Mouse (Mus musculus) megakaryocyte progenitor cell, adult 5-6 weeks (primary cell): ENCODE measurements around the gene Ncs1. TPM values are rescaled to one million over a fixed set of nuclear protein-coding genes. Genes with fewer than 3 reads are reported as not detected.

Source experiments
- ATAC-seq: replicated peaks from 2 replicates; pipeline ENCODE4 v1.8.0; 2016; ENCODE audit warnings: mild to moderate bottlenecking, moderate TSS enrichment, inconsistent platforms; ENCODE audit not compliant: poor library complexity
- total RNA-seq, 2 experiments: library from RNA; stranded (forward) in 1 of 2; stranded (reverse) in 1 of 2; fragments of 157-497, 149-512 nt in 1 of 2; fragments of 200-1000 nt in 1 of 2; gene quantifications; 2 replicates each; pipeline versions ENCODE4 v1.2.3 to v1.2.4; 2015 to 2017

Gene Ncs1
- total RNA-seq, 2 experiments from 2014 or later = 1.7 to 2.3 TPM

DNA sequence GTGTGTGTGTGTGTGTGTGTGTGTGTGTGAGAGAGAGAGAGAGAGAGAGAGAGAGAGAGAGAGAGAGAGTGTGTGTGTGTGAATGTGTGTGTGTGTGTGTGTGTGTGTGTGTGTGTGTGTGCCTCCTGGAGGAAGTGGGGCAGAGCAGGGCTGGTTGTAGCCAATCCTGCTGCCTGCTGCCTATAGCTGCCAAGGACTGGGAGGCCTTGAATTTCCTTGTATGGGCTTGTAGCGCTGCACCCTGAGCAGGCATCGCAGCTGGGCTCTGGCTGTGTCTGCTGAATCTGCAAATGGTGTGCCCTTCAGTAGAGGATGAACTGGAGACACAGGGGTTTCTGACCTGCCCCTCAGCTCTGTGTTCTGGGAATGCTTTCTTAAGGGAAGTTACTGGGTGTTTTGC is 72.5 kb downstream of the Ncs1 start:
- ATAC-seq = no peak

DNA sequence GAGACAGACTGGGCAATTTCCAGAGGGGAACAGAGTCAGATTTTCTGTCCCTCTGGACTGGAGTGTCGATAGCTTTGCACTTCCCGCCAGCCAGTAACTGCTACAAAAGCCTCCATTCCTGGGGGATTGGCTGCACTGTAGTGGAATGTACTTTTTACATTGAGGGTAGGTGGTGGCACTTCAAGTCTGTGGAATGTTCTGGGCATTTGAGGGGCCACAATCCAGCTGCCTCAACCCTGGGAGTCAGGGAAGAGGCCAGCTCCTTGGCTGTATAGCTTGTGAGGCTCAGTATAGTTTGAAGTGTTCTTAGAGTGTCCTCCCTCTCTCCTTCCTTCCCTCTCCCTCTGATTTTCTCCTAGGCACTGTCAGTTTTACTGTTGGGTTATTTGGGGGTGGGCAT is 73.6 kb downstream of the Ncs1 start:
- ATAC-seq = no peak

DNA sequence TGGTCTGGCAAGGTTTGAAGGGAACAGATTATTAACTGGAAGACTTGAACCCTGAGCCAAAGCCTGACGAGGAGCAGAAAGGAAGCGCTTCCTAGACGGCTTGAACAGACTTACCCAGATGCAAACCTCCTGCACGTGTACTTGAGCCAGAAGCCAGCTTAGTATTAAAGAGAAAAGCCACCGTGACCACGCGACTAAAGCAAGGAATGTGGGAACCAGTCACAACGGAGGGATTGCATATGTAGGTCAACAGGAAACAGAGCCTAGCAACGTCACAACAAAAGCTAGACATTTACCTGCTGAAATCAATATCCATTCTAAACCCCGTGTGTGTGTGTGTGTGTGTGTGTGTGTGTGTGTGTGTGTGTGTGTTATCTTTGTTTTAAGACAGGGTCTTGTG is 81.6 kb downstream of the Ncs1 start:
- no peak for ATAC-seq

GRCm38 (mm10) chr2:31337706-31338330 is 92.2 kb downstream of the Ncs1 start:
- ATAC-seq = no peak

DNA sequence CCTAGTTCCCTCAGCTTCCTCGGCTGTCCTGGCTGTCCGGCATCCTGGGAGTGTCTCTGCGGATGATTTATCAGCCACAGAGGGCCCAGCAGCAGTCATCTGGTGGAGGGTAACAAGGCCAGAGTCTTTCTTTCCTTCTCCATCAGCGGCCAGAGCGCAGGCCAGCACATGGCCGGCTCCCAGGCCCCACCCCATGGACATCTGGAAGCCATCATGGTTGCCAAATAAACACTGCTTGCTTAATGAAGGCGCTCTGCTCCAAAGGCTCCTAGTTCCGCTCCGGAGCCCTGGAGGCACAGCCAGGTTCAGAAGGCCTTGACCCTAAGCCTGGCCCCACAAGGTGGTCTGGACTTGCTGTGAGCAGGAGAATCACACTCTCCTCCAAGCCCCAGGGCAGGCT is 94.2 kb downstream of the Ncs1 start:
- no peak for ATAC-seq

DNA sequence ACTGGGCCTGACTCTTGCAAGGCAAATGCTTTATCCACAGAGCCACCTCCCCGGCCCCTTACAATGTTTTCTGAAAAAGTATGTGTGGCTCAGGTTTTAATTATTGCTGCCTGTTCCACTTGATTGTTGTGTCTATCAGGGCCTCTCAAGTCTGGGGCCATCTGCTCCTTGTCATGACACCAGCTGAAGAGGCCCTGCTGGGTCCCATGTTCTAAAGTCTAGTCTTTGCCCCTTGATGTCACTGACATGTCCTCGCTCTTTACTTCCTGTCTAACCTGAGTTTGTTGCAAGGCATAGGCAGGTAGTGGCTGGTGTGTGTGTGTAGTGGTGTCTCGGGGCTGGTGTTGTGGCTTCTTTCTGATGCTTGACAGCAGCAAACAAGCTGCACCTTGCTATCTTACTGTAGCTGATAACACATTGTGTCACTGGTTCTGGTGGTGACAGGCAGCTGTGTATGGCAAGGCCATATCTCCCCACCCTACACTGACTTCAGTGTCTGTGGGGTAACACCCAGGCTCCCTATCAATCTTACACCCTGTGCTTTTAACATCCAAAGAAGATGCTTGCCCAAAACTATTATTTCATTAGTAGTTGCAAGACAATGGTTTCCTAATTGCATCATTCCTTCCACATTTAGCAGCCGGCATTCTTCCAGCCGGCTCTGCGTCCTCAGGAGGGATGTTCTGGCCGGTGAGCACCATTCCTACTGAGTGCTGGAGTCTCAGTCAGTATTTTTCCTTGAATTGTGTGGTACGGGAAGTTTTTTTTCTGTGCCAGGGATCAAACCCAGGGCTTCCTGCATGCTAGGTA is 96.3 kb downstream of the Ncs1 start:
- ATAC-seq = no peak; the same call in 1 of the 2 replicates

Other genes with a start within 250 kb of the Ncs1 start
- gene Fnbp1, start 103.8 kb upstream of the Ncs1 start, total RNA-seq (2015) = 30.7 and 44.8 TPM in 2 replicates
- 20.9 and 44.7 TPM in 2 replicates for gene Fnbp1, start 103.8 kb upstream of the Ncs1 start, total RNA-seq (2017)
- 9.9 and 12.1 TPM in 2 replicates for gene Gpr107, start 93.5 kb upstream of the Ncs1 start, total RNA-seq (2015)
- gene Gpr107, start 93.5 kb upstream of the Ncs1 start, total RNA-seq (2017) = 13.6 and 15.2 TPM in 2 replicates
- not detected in 2 replicates for gene Hmcn2, start 68.6 kb downstream of the Ncs1 start, total RNA-seq (2015)
- 0.21 TPM in 1 of 2 replicates, not detected in the other for gene Hmcn2, start 68.6 kb downstream of the Ncs1 start, total RNA-seq (2017)
- gene Ass1, start 224.4 kb downstream of the Ncs1 start, total RNA-seq (2015) = 78.4 and 100 TPM in 2 replicates
- 118 and 127 TPM in 2 replicates for gene Ass1, start 224.4 kb downstream of the Ncs1 start, total RNA-seq (2017)